Mouse (Mus musculus) common myeloid progenitor, adult 5-6 weeks (primary cell): ENCODE results near the gene Ube2c. TPM values are rescaled to one million over a fixed set of nuclear protein-coding genes. Genes with fewer than 3 reads are reported as not detected.
"Not testable (repeated sequence)": the region's sequence is repeated elsewhere in the genome, so short reads cannot be mapped to it uniquely, and the experiment has no call there.

Experiments used
- ATAC-seq: replicated peaks from 2 replicates; pipeline ENCODE4 v1.8.0; 2016; ENCODE audit warnings: low read depth, mild to moderate bottlenecking, moderate TSS enrichment, inconsistent platforms; ENCODE audit not compliant: poor library complexity, severe bottlenecking
- total RNA-seq: library from RNA; stranded (forward); fragments of 200-1000, 187-1606 nt; gene quantifications from 2 replicates; pipeline ENCODE4 v1.2.3, GENCODE M21; 2017

Ube2c gene
- total RNA-seq, 1 experiment from 2014 or later, result 159 TPM

GRCm38 (mm10) chr2:164786388-164786885 is 16.7 kb downstream of the Ube2c start:
- ATAC-seq, result no peak

DNA sequence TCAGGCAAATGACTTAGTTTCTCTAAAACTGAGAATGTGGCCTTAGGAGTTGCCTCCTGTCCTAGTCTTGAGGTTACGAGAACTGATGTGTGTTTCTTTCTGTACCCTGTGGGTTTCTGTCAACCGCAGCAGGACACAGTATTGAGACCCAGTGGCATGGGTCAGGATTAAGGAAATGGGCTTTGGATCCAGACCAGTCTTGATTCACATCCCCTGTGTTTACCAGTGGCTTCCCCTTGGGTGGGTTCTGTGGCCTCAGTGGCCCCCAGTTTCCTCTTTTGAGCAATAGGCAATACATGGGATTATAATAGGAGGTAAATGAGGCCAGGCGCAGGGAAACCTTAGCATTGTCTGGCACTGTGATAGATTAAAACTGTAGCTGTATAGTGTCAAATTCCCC is 17.3 kb downstream of the Ube2c start:
- peak; percentile 51 for ATAC-seq

DNA sequence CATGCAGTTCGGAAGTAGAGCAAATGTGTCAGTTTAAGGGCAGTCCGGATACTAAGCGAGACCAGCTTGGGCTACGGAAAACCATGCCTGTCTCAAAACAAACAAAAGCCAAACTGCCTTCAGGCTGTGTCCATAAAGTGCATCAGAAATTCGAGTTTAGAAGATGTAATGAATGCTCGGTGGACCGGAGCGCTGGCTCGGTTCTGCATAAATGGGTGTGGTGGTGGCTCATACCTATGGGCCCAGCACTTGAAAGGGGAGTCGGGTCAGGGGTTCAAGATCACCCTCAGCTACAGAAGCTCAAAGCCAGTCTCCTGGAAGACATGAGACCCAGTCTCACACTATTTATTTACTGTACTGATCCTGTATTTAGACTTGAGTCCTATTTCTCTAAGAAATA is 18.1 kb downstream of the Ube2c start:
- ATAC-seq, result no peak

- no peak for ATAC-seq
These were observed 18.7 kb downstream of the Ube2c start for GRCm38 (mm10) chr2:164788411-164788810.

- no peak for ATAC-seq
These were observed 20.8 kb downstream of the Ube2c start for GRCm38 (mm10) chr2:164790451-164790850.

- ATAC-seq, result no peak
These were observed 22.2 kb downstream of the Ube2c start for GRCm38 (mm10) chr2:164791841-164792261.

GRCm38 (mm10) chr2:164792400-164793190 is 22.9 kb downstream of the Ube2c start:
- no peak for ATAC-seq

DNA sequence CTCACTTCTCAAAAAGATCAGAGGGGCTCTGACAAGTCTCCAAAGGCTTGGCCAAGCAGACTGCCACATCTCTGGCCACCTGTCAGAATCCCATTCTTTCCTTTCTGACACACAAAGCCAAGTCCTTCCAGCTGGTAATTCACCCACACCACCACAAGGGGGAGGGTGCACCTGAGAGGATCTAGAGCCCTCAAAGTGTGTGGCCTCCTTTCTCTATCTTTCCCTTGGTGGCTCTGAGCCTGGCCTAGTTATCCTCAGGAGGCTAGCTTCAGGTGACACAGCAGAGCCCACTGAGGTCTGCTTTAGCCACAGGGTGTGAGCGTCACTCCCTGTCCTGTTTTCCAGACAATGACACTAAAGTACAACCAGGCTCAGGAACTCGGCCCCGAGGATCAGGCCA is 23.5 kb downstream of the Ube2c start:
- ATAC-seq, result peak; percentile 50

DNA sequence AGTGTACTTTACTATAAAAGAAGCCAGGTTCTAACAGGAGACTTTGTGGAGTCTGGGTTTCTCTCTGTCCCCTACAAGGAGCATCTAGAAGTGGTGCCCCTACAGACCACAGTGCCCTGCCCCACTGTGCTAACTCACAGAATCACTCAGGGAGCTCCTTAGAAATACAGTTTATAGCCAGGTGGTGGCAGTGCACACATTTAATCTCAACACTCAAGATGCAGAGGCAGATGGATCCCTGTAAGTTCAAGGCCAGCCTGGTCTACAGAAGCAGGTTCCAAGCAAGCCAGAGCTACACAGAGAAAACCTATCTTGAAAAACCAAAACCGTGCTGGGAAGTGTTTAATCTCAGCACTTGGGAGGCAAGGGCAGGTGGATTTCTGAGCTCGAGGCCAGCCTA is 24.1 kb downstream of the Ube2c start:
- ATAC-seq, result 0 out of 2 replicates have a peak, but pooled peaks have one; percentile 20

DNA sequence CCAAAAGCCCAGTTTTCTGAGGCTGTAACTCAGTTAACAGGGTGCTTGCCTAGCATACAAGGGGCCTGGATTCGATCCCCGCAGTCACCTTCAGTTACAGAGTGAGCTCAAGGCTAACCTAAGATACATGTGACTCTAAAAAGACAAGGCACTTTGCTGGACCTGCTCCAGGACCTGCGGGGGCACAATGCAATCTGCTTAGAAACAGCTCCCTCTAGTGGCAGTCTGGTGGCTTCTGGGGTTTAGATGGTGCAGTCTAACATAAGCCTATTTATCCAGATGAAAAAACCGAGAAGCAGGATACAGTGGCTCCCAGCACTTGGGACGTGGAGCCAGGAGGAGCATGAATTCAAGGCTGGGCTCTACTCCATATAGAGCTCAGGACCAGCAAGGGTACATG is 24.6 kb downstream of the Ube2c start:
- peak; percentile 86 for ATAC-seq

- no peak for ATAC-seq
These were observed 26.2 kb downstream of the Ube2c start for GRCm38 (mm10) chr2:164795868-164796267.

GRCm38 (mm10) chr2:164798554-164798953 is 28.9 kb downstream of the Ube2c start:
- not testable (repeated sequence) for ATAC-seq

- ATAC-seq, result no peak
These were observed 30.7 kb downstream of the Ube2c start for GRCm38 (mm10) chr2:164800252-164801004.

DNA sequence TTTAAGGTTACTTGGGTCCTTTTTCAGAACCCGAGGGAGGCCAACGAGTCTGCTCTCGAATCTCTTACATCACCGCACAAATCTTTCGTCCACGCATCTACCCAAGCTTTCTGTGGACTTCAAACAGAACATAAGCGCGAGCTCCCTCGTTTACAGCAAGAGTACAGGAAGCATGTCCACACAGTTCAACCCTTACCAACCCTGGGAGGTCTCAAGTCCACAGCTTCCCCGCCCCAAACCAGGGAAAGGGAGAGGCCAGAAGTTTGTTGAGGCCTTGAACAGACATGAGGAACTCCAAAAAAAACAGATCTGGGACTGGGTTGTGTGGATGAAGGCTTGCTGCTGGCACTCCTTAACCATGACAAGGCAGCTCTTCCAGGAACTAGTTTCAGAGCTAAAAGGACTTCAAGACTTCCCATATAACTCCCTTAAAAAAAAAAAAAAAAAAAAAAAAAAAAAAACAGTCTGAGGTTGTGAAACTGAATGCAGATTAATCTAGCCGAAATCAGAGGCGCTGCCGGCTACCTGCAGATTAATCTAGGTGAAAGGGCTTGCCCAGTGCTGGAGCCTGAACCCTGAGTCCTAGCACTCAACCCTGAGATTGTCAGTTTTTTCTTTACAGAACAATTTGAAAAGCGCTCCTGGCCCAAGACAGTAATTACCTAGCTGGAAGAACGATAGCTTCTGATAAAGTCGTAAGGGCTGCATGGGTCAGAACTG is 33.7 kb downstream of the Ube2c start:
- ATAC-seq, result no peak

DNA sequence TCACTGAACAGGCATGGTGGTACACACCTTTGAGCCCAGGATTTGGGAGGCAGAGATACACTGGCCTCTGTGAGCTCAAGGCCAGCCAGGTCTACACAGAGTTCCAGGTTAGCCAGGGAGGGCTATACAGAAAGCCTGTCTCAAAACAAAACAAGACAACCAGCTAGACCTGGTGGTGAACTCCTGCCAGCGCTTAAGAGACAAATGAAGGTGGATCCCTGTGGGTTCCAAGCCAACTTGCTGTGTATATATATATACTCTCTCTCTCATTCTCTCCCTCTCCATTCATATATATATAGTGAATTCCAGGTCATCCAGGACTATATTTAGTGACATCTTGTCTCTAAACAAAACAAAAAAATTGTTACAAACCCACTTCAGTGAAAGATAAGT is 34.2 kb downstream of the Ube2c start:
- no peak for ATAC-seq

DNA sequence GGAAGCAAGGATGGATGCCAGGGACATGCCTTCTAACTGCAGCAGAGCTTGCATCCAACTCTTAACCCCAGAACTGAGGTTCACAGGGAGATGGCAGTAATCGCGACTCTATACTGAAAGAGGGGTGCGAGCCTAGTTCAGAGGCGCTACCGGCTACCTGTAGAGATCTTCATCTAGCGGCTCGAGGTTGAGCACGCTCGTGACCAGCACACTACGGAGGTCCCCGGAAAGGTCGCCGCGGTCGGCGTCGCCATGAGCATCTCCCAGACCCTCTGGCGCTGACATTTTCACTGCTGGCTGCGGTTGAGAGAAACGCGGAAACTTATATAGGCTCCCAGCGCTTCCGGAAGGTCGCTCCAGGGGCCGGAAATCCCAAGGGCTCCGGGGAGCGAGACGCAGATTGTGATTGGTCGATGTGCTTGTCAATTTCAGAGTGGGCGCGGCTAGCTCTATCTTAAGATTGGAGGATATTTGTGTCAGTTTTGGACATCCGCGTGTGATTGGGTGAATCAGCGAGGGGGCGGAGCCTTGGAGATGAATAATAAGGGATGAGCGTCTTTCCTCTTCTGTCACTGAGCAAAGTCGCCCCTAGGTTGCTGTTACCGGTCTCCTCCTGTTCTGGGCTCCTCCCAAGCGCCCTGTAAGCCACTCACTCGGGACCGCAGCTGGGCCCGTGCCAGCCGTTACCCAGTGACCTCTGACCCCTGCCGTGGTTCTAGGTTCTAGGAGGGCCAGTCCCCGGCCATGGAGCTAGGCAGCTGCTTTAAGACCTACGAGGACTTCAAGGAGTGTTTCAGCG is 35.0 kb downstream of the Ube2c start, which contains the start of the genes Acot8 and Zswim3:
TSS of gene Acot8 (minus strand) at position 350 of the 799 bp plus-strand sequence.
TSS of gene Zswim3 (plus strand) at position 566 of the 799 bp plus-strand sequence.
- peak; percentile 95 for ATAC-seq

GRCm38 (mm10) chr2:164805332-164805718 is 35.6 kb downstream of the Ube2c start:
- peak; percentile 38; the same call in 1 of the 2 replicates for ATAC-seq

- ATAC-seq, result no peak
These were observed 36.9 kb downstream of the Ube2c start for GRCm38 (mm10) chr2:164806614-164807013.

DNA sequence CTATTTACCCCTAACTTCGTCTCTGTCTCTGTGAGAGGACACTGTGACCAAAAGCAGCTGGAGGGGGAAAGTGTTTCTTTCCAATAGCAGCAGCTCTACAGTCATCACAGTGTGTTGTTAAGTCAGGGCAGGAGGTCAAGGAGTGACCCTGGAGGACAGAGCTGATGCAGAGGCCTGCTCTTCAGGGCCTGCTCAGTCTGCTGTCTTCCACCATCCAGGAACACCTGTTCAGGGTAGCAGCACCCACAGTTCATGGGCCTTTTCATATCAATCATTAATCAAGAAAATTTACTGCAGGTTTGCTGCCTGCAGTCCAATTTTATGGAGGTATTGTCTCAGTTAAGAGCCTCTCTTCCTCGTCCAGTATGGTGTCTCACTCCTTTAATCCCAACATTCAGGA is 43.9 kb downstream of the Ube2c start:
- ATAC-seq, result no peak

GRCm38 (mm10) chr2:164815348-164815747 is 45.6 kb downstream of the Ube2c start:
- peak; percentile 75 for ATAC-seq
